Mouse (Mus musculus): Measurements from ENCODE around the gene Apaf1. TPM values are rescaled to one million over a fixed set of nuclear protein-coding genes. Genes with fewer than 3 reads are reported as not detected.
A peak's percentile ranks its signal among the peaks of the same experiment; 100 is the strongest.

Gene Apaf1
- polyA plus RNA-seq (2014; fragmentation: Nextera tagmentation; extraction: Ambion mirVana), result 25.9 and 28.5 TPM in 2 replicates

- Histone ChIP-seq H3K9me3 (ENCODE audit: control insufficient read depth, low read length) (no peaks in the 10 kb centered on the region), H3K27me3 (replicated peaks; ENCODE audit: control insufficient read depth, insufficient read depth, low read length) (no peaks in the 10 kb centered on the region), H3K4me2 (ENCODE audit: low read depth, low read length) (peak within 1 kb of the TSS; percentile 70), H3K9ac (ENCODE audit: low read depth, low read length) (peak within 1 kb of the TSS; percentile 88), H3K4me3 (ENCODE audit: low read depth, low read length) (peak within 1 kb of the TSS; percentile 95), H3K36me3 (ENCODE audit: control insufficient read depth, insufficient read depth, low read length) (peaks cover 21% of the 10 kb centered on the region; the same call in 1 of the 2 replicates), H3K4me1 (ENCODE audit: control insufficient read depth, insufficient read depth, low read length) (peaks cover 6% of the 10 kb centered on the region; the same call in 1 of the 2 replicates), H3K27ac (replicated peaks; ENCODE audit: low read depth, low read length) (peak within 1 kb of the TSS; percentile 87)
- DNase-seq (ENCODE audit: low spot score), result peak; percentile 99
- peak; percentile 96 for ATAC-seq (ENCODE audit: low read depth)
- WGBS, result 0% methylated on average over 59 of the region's 87 CpGs
These were observed at the start of gene Apaf1, which contains the start of gene Ikbip for GRCm38 (mm10) chr10:91082550-91083392. Apaf1 (minus strand) TSS chr10:91082770. Ikbip (plus strand) TSS chr10:91082940.

GRCm38 (mm10) chr10:91131565-91131964, 49.0 kb upstream of the Apaf1 start:
- no peak overlapping the region for H3K4me2 ChIP-seq (ENCODE audit: low read depth, low read length)
- DNase-seq (ENCODE audit: low spot score) (no peak), ATAC-seq (ENCODE audit: low read depth) (no peak)
- 0 out of 2 replicates have a peak, but pooled peaks cover 3% of the 10 kb centered on the region for H3K9me3 ChIP-seq (ENCODE audit: control insufficient read depth, low read length)
- H3K9ac ChIP-seq (ENCODE audit: low read depth, low read length), result no peak overlapping the region
- H3K4me3 ChIP-seq (ENCODE audit: low read depth, low read length), result no peak overlapping the region
- WGBS, result 89% methylated on average over 1 of the region's 1 CpGs
- H3K27ac ChIP-seq (replicated peaks; ENCODE audit: low read depth, low read length), result no peak overlapping the region
- no peaks in the 10 kb centered on the region for H3K27me3 ChIP-seq (replicated peaks; ENCODE audit: control insufficient read depth, insufficient read depth, low read length)
- H3K4me1 ChIP-seq (ENCODE audit: control insufficient read depth, insufficient read depth, low read length), result no peaks in the 10 kb centered on the region
- H3K36me3 ChIP-seq (ENCODE audit: control insufficient read depth, insufficient read depth, low read length), result no peaks in the 10 kb centered on the region

GRCm38 (mm10) chr10:91130792-91131191, 48.2 kb upstream of the Apaf1 start:
- DNase-seq (ENCODE audit: low spot score) (no peak), ATAC-seq (ENCODE audit: low read depth) (no peak)
- Histone ChIP-seq H3K27ac (replicated peaks; ENCODE audit: low read depth, low read length) (no peak overlapping the region), H3K27me3 (replicated peaks; ENCODE audit: control insufficient read depth, insufficient read depth, low read length) (no peaks in the 10 kb centered on the region), H3K4me3 (ENCODE audit: low read depth, low read length) (no peak overlapping the region), H3K36me3 (ENCODE audit: control insufficient read depth, insufficient read depth, low read length) (no peaks in the 10 kb centered on the region), H3K4me1 (ENCODE audit: control insufficient read depth, insufficient read depth, low read length) (no peaks in the 10 kb centered on the region), H3K4me2 (ENCODE audit: low read depth, low read length) (no peak overlapping the region), H3K9me3 (ENCODE audit: control insufficient read depth, low read length) (0 out of 2 replicates have a peak, but pooled peaks cover 3% of the 10 kb centered on the region), H3K9ac (ENCODE audit: low read depth, low read length) (no peak overlapping the region)
- WGBS, result 85% methylated on average over 3 of the region's 3 CpGs

GRCm38 (mm10) chr10:91128551-91129160, 46.1 kb upstream of the Apaf1 start:
- no peak for ATAC-seq (ENCODE audit: low read depth)
- 55% methylated on average over 1 of the region's 1 CpGs for WGBS

GRCm38 (mm10) chr10:91127395-91127794, 44.8 kb upstream of the Apaf1 start:
- Histone ChIP-seq H3K36me3 (ENCODE audit: control insufficient read depth, insufficient read depth, low read length) (no peaks in the 10 kb centered on the region), H3K27ac (replicated peaks; ENCODE audit: low read depth, low read length) (no peak overlapping the region), H3K27me3 (replicated peaks; ENCODE audit: control insufficient read depth, insufficient read depth, low read length) (no peaks in the 10 kb centered on the region), H3K4me2 (ENCODE audit: low read depth, low read length) (no peak overlapping the region), H3K9me3 (ENCODE audit: control insufficient read depth, low read length) (0 out of 2 replicates have a peak, but pooled peaks cover 3% of the 10 kb centered on the region), H3K4me3 (ENCODE audit: low read depth, low read length) (no peak overlapping the region), H3K9ac (ENCODE audit: low read depth, low read length) (no peak overlapping the region), H3K4me1 (ENCODE audit: control insufficient read depth, insufficient read depth, low read length) (0 out of 2 replicates have a peak, but pooled peaks cover 4% of the 10 kb centered on the region)
- DNase-seq (ENCODE audit: low spot score) (no peak), ATAC-seq (ENCODE audit: low read depth) (no peak)
- 74% methylated on average over 2 of the region's 2 CpGs for WGBS

More at GRCm38 (mm10) chr10:91128551-91129160, 46.1 kb upstream of the Apaf1 start:
- Histone ChIP-seq H3K4me1 (ENCODE audit: control insufficient read depth, insufficient read depth, low read length) (0 out of 2 replicates have a peak, but pooled peaks cover 4% of the 10 kb centered on the region), H3K4me3 (ENCODE audit: low read depth, low read length) (no peak overlapping the region), H3K4me2 (ENCODE audit: low read depth, low read length) (no peak overlapping the region), H3K9me3 (ENCODE audit: control insufficient read depth, low read length) (0 out of 2 replicates have a peak, but pooled peaks cover 3% of the 10 kb centered on the region), H3K27me3 (replicated peaks; ENCODE audit: control insufficient read depth, insufficient read depth, low read length) (no peaks in the 10 kb centered on the region), H3K9ac (ENCODE audit: low read depth, low read length) (no peak overlapping the region), H3K36me3 (ENCODE audit: control insufficient read depth, insufficient read depth, low read length) (no peaks in the 10 kb centered on the region), H3K27ac (replicated peaks; ENCODE audit: low read depth, low read length) (no peak overlapping the region)
- DNase-seq (ENCODE audit: low spot score), result no peak

- no peak overlapping the region for H3K4me2 ChIP-seq (ENCODE audit: low read depth, low read length)
- H3K4me1 ChIP-seq (ENCODE audit: control insufficient read depth, insufficient read depth, low read length), result peaks cover 6% of the 10 kb centered on the region; the same call in 1 of the 2 replicates
- H3K27ac ChIP-seq (replicated peaks; ENCODE audit: low read depth, low read length), result no peak overlapping the region
- H3K4me3 ChIP-seq (ENCODE audit: low read depth, low read length), result no peak overlapping the region
- H3K9ac ChIP-seq (ENCODE audit: low read depth, low read length), result no peak overlapping the region
- ATAC-seq (ENCODE audit: low read depth) (no peak), DNase-seq (ENCODE audit: low spot score) (no peak)
- peaks cover 4% of the 10 kb centered on the region for H3K36me3 ChIP-seq (ENCODE audit: control insufficient read depth, insufficient read depth, low read length)
- H3K9me3 ChIP-seq (ENCODE audit: control insufficient read depth, low read length), result 0 out of 2 replicates have a peak, but pooled peaks cover 3% of the 10 kb centered on the region
- no peaks in the 10 kb centered on the region for H3K27me3 ChIP-seq (replicated peaks; ENCODE audit: control insufficient read depth, insufficient read depth, low read length)
- 71% methylated on average over 10 of the region's 10 CpGs for WGBS
These were observed 44.2 kb upstream of the Apaf1 start for GRCm38 (mm10) chr10:91126618-91127355.

- Histone ChIP-seq H3K27ac (replicated peaks; ENCODE audit: low read depth, low read length) (peak within 1 kb of the TSS; percentile 94), H3K9me3 (ENCODE audit: control insufficient read depth, low read length) (no peaks in the 10 kb centered on the region), H3K4me2 (ENCODE audit: low read depth, low read length) (peak within 1 kb of the TSS; percentile 91), H3K36me3 (ENCODE audit: control insufficient read depth, insufficient read depth, low read length) (peaks cover 30% of the 10 kb centered on the region), H3K4me3 (ENCODE audit: low read depth, low read length) (peak within 1 kb of the TSS; percentile 99), H3K9ac (ENCODE audit: low read depth, low read length) (peak within 1 kb of the TSS; percentile 99), H3K27me3 (replicated peaks; ENCODE audit: control insufficient read depth, insufficient read depth, low read length) (no peaks in the 10 kb centered on the region), H3K4me1 (ENCODE audit: control insufficient read depth, insufficient read depth, low read length) (peaks cover 7% of the 10 kb centered on the region; the same call in 1 of the 2 replicates)
- 24% methylated on average over 27 of the region's 59 CpGs for WGBS
- ATAC-seq (ENCODE audit: low read depth) (peak; percentile 100), DNase-seq (ENCODE audit: low spot score) (peak; percentile 99)
These were observed 41.6 kb upstream of the Apaf1 start, which contains the start of gene Slc25a3 for GRCm38 (mm10) chr10:91123828-91124822. Slc25a3 (minus strand) TSS chr10:91124059.

All from embryonic facial prominence, embryonic 14.5 days (tissue).